Mouse (Mus musculus): ENCODE data around the gene Bglap2.
A peak's percentile ranks its signal among the peaks of the same experiment; 100 is the strongest.

Gene Bglap2

GRCm38 (mm10) chr3:88339006-88339405 lies 39.5 kb downstream of the Bglap2 start:
- DNase-seq (ENCODE audit: low read depth), result no peak

- no peak for DNase-seq (ENCODE audit: low read depth)
These were observed 40.2 kb downstream of the Bglap2 start for GRCm38 (mm10) chr3:88338316-88338715.

- peak; percentile 75 for DNase-seq (ENCODE audit: low read depth)
These were observed 41.0 kb downstream of the Bglap2 start for GRCm38 (mm10) chr3:88337367-88338020.

GRCm38 (mm10) chr3:88336058-88337013 lies 42.2 kb downstream of the Bglap2 start, which contains the start of the genes Tmem79 and Smg5:
TSS of gene Tmem79 (minus strand) at chr3:88336148.
TSS of gene Smg5 (plus strand) at chr3:88336260.
- DNase-seq (ENCODE audit: low read depth), result peak; percentile 98

- DNase-seq (ENCODE audit: low read depth), result no peak
These were observed 43.0 kb downstream of the Bglap2 start for GRCm38 (mm10) chr3:88335436-88336053.

DNA sequence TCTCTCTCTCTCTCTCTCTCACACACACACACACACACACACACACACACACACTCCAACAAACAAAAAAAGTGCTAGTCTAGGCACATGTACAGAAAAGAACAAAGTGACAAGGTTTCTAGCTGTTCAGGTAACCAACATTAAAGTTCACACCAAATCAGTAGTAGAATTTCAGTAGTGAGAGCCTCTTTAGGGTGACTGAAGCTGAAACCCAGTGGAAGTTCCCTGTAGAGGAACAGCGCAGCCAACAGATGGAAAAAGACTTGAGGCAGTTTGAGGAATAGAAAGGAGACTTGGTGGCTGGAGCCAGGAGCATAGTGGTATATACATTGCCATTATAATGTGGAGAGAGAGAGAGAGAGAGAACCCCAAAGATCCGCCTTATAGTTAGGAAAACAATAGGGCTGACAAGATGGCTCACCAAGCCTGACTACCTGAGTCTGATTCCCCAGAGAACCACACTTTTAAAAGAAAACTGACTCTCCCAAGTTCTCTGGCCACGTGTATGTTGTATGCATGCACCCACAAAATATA lies 43.5 kb downstream of the Bglap2 start:
- peak; percentile 39 for DNase-seq (ENCODE audit: low read depth)

GRCm38 (mm10) chr3:88334029-88334658 lies 44.4 kb downstream of the Bglap2 start:
- DNase-seq (ENCODE audit: low read depth), result no peak

- DNase-seq (ENCODE audit: low read depth), result peak; percentile 86
These were observed 47.2 kb downstream of the Bglap2 start for GRCm38 (mm10) chr3:88331282-88331681.

DNA sequence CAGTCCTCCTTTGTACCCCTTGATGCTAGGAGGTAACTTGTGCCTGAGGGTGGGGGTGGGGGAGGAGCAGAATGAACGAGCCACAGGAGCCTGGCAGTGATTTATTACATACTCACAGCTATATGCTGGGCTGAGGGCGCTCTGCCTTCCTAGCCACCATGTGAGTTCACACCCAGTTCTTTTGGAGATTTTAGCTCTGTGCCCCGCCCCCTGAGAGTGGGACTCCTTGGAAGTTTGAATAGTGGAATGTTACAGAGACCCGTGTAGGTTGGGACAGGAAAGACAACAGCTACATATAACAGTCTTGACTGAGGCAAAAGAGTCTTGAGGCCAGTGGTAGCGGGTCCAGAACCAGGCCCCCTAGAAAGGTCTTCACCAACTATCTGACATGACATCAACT lies 49.5 kb downstream of the Bglap2 start:
- DNase-seq (ENCODE audit: low read depth), result no peak
